Mouse (Mus musculus) lung, postnatal 0 days (tissue): Measurements from ENCODE around the gene Pax8.

Source experiments
- CTCF ChIP-seq: IDR thresholded peaks from 2 replicates; pipeline ENCODE4 v1.5.1; 2016; ENCODE audit warnings: antibody characterized with exemption, mild to moderate bottlenecking
- EP300 ChIP-seq: IDR thresholded peaks from 2 replicates; pipeline ENCODE4 v1.6.1; 2016; ENCODE audit warnings: antibody characterized with exemption, mild to moderate bottlenecking, control low read depth

GRCm38 (mm10) chr2:24516946-24517345, 41.5 kb upstream of the Pax8 start:
- no peak for TF ChIP-seq CTCF
- TF ChIP-seq EP300 = no peak
